Mouse (Mus musculus) small intestine, adult 2 months (tissue): ENCODE results near the gene Ttc32. TPM values are rescaled to one million over a fixed set of nuclear protein-coding genes. Genes with fewer than 3 reads are reported as not detected.

Experiments used
- H3K27ac ChIP-seq: fragments of 200-500 bp; 2 replicates; pipeline ENCODE4 v1.5.1; 2012; ENCODE audit warnings: low read depth, low read length, control low read depth, inconsistent platforms; ENCODE audit not compliant: insufficient read depth
- H3K27me3 ChIP-seq: fragments of 200-500 bp; 2 replicates; pipeline ENCODE4 v1.6.1; 2012; ENCODE audit warnings: mild to moderate bottlenecking, moderate library complexity, low read length, inconsistent platforms; ENCODE audit not compliant: control insufficient read depth, insufficient read depth
- H3K36me3 ChIP-seq: fragments of 200-500 bp; 2 replicates; pipeline ENCODE4 v1.6.1; 2012; ENCODE audit warnings: mild to moderate bottlenecking, low read length, control low read depth, inconsistent platforms; ENCODE audit not compliant: control insufficient read depth, insufficient read depth
- H3K4me1 ChIP-seq: fragments of 200-500 bp; 2 replicates; pipeline ENCODE4 v1.6.1; 2012; ENCODE audit warnings: low read length, inconsistent platforms, mixed read lengths; ENCODE audit not compliant: control insufficient read depth, insufficient read depth, insufficient read length
- H3K4me3 ChIP-seq: fragments of 200-500 bp; 2 replicates; pipeline ENCODE4 v1.5.1; 2012; ENCODE audit warnings: low read depth, mild to moderate bottlenecking, control low read depth, inconsistent platforms, low read length, moderate library complexity
- CTCF ChIP-seq: fragments of 200-500 bp; IDR thresholded peaks from 2 replicates; pipeline ENCODE4 v1.5.1; 2012; ENCODE audit warnings: low read depth, mild to moderate bottlenecking, control low read depth, inconsistent platforms, low read length, moderate library complexity, mixed read lengths; ENCODE audit not compliant: insufficient replicate concordance, insufficient read length; ENCODE audit errors: extremely low read depth
- POLR2A ChIP-seq: fragments of 200-500 bp; IDR thresholded peaks from 2 replicates; pipeline ENCODE4 v1.6.1; 2012; ENCODE audit warnings: low read depth, mild to moderate bottlenecking, control low read depth, inconsistent platforms, low read length, moderate library complexity
- WGBS: fragments of 180-500 bp; shearing (Covaris S2); methylation state at CpG from one replicate; pipeline ENCODE4 v1.1.7; 2018; 5-methylcytosine and 5-hydroxymethylcytosine counted together
- polyA plus RNA-seq: library from polyadenylated mRNA; depleted of rRNA; stranded (reverse); fragments of >200 nt; gene quantifications from 2 replicates; pipeline ENCODE4 v1.2.3, GENCODE M21; 2012

Ttc32 gene
- polyA plus RNA-seq, 1 experiment, result 10.0 TPM

- no peaks in the 10 kb centered on the region for H3K27me3 ChIP-seq
- H3K4me1 ChIP-seq, result no peaks in the 10 kb centered on the region
- no peaks in the 10 kb centered on the region for H3K36me3 ChIP-seq
- WGBS, result 94% methylated on average over 7 of the region's 7 CpGs
- TF ChIP-seq POLR2A (no peak), CTCF (no peak)
- no peak overlapping the region for H3K27ac ChIP-seq
- no peak overlapping the region for H3K4me3 ChIP-seq
Observed at GRCm38 (mm10) chr12:9044666-9045065, 14.9 kb downstream of the Ttc32 start.

- no peak overlapping the region for H3K4me3 ChIP-seq
- WGBS, result 77% methylated on average over 4 of the region's 4 CpGs
- TF ChIP-seq POLR2A (no peak), CTCF (no peak)
- H3K27ac ChIP-seq, result no peak overlapping the region
- H3K36me3 ChIP-seq, result no peaks in the 10 kb centered on the region
- no peaks in the 10 kb centered on the region for H3K27me3 ChIP-seq
- H3K4me1 ChIP-seq, result no peaks in the 10 kb centered on the region
Observed at GRCm38 (mm10) chr12:9046674-9047073, 16.9 kb downstream of the Ttc32 start.

GRCm38 (mm10) chr12:9048090-9048489 is 18.3 kb downstream of the Ttc32 start:
- no peak overlapping the region for H3K4me3 ChIP-seq
- WGBS, result 51% methylated on average over 8 of the region's 8 CpGs

GRCm38 (mm10) chr12:9050824-9051223 is 21.0 kb downstream of the Ttc32 start:
- 22% methylated on average over 6 of the region's 6 CpGs for WGBS
- no peak for TF ChIP-seq POLR2A
- no peak overlapping the region for H3K27ac ChIP-seq
- H3K27me3 ChIP-seq, result no peaks in the 10 kb centered on the region
- H3K4me1 ChIP-seq, result no peaks in the 10 kb centered on the region
- no peaks in the 10 kb centered on the region for H3K36me3 ChIP-seq
- no peak overlapping the region for H3K4me3 ChIP-seq

More at GRCm38 (mm10) chr12:9048090-9048489, 18.3 kb downstream of the Ttc32 start:
- no peaks in the 10 kb centered on the region for H3K27me3 ChIP-seq
- TF ChIP-seq CTCF, result no peak
- no peak for TF ChIP-seq POLR2A
- no peaks in the 10 kb centered on the region for H3K4me1 ChIP-seq
- H3K36me3 ChIP-seq, result no peaks in the 10 kb centered on the region
- H3K27ac ChIP-seq, result no peak overlapping the region

- H3K4me1 ChIP-seq, result no peaks in the 10 kb centered on the region
- no peaks in the 10 kb centered on the region for H3K36me3 ChIP-seq
- H3K27me3 ChIP-seq, result no peaks in the 10 kb centered on the region
- H3K4me3 ChIP-seq, result no peak overlapping the region
- TF ChIP-seq POLR2A, result no peak
- TF ChIP-seq CTCF, result peak; percentile 77; the same call in 1 of the 2 replicates
- WGBS, result 64% methylated on average over 8 of the region's 8 CpGs
- H3K27ac ChIP-seq, result no peak overlapping the region
Observed at GRCm38 (mm10) chr12:9052075-9052829, 22.5 kb downstream of the Ttc32 start.

GRCm38 (mm10) chr12:9053345-9053744 is 23.5 kb downstream of the Ttc32 start:
- Histone ChIP-seq H3K36me3 (no peaks in the 10 kb centered on the region), H3K27me3 (no peaks in the 10 kb centered on the region), H3K27ac (no peak overlapping the region), H3K4me1 (no peaks in the 10 kb centered on the region), H3K4me3 (no peak overlapping the region)
- TF ChIP-seq POLR2A (no peak), CTCF (no peak)
- WGBS, result 76% methylated on average over 7 of the region's 7 CpGs

GRCm38 (mm10) chr12:9054012-9054411 is 24.2 kb downstream of the Ttc32 start:
- TF ChIP-seq POLR2A (no peak), CTCF (no peak)
- H3K4me3 ChIP-seq, result no peak overlapping the region
- 81% methylated on average over 2 of the region's 2 CpGs for WGBS
- no peaks in the 10 kb centered on the region for H3K36me3 ChIP-seq
- H3K27ac ChIP-seq, result no peak overlapping the region
- no peaks in the 10 kb centered on the region for H3K27me3 ChIP-seq
- H3K4me1 ChIP-seq, result no peaks in the 10 kb centered on the region

- WGBS, result 65% methylated on average over 11 of the region's 11 CpGs
- H3K4me3 ChIP-seq, result no peak overlapping the region
- no peaks in the 10 kb centered on the region for H3K4me1 ChIP-seq
- no peaks in the 10 kb centered on the region for H3K36me3 ChIP-seq
- H3K27ac ChIP-seq, result no peak overlapping the region
- H3K27me3 ChIP-seq, result no peaks in the 10 kb centered on the region
- TF ChIP-seq CTCF, result no peak
- TF ChIP-seq POLR2A, result no peak
Observed at GRCm38 (mm10) chr12:9055269-9055668, 25.5 kb downstream of the Ttc32 start.
